Mouse (Mus musculus) kidney, adult 2 months (tissue): ENCODE results near the gene Pitpnm1.

Experiments used
- CTCF ChIP-seq: fragments of 200-500 bp; conservative IDR thresholded peaks from 2 replicates; pipeline ENCODE4 v1.5.1; 2011; ENCODE audit warnings: low read depth, mild to moderate bottlenecking, control low read depth, low read length, moderate library complexity, mixed read lengths; ENCODE audit not compliant: insufficient read depth, insufficient read length
- POLR2A ChIP-seq: fragments of 200-500 bp; IDR thresholded peaks from one replicate; pipeline ENCODE4 v1.6.1; 2011; ENCODE audit warnings: low read depth, low read length, control low read depth

- no peak for TF ChIP-seq CTCF
- no peak for TF ChIP-seq POLR2A
These were observed 20.2 kb upstream of the Pitpnm1 start for GRCm38 (mm10) chr19:4079594-4079993.
